Mouse (Mus musculus) left cerebral cortex, postnatal 4 days (tissue): ENCODE data around the gene Slc27a3. TPM values are rescaled to one million over a fixed set of nuclear protein-coding genes. Genes with fewer than 3 reads are reported as not detected.
A peak's percentile ranks its signal among the peaks of the same experiment; 100 is the strongest.

Experiments
- DNase-seq: peaks from one replicate; pipeline ENCODE4 v3.0.0-alpha.2; 2022
- intact Hi-C: fragments of 180-260 bp; cut with DNase I; formaldehyde crosslinking; loops from one replicate; pipeline ENCODE4 v1.15.1; 2025
- total RNA-seq, 2 experiments: library from RNA; stranded (reverse); gene quantifications; 2 replicates each; pipeline ENCODE4 v1.2.3; 2021

The Slc27a3 gene
- 10 to 100 TPM; 25.8 to 26.3 TPM for total RNA-seq

DNA sequence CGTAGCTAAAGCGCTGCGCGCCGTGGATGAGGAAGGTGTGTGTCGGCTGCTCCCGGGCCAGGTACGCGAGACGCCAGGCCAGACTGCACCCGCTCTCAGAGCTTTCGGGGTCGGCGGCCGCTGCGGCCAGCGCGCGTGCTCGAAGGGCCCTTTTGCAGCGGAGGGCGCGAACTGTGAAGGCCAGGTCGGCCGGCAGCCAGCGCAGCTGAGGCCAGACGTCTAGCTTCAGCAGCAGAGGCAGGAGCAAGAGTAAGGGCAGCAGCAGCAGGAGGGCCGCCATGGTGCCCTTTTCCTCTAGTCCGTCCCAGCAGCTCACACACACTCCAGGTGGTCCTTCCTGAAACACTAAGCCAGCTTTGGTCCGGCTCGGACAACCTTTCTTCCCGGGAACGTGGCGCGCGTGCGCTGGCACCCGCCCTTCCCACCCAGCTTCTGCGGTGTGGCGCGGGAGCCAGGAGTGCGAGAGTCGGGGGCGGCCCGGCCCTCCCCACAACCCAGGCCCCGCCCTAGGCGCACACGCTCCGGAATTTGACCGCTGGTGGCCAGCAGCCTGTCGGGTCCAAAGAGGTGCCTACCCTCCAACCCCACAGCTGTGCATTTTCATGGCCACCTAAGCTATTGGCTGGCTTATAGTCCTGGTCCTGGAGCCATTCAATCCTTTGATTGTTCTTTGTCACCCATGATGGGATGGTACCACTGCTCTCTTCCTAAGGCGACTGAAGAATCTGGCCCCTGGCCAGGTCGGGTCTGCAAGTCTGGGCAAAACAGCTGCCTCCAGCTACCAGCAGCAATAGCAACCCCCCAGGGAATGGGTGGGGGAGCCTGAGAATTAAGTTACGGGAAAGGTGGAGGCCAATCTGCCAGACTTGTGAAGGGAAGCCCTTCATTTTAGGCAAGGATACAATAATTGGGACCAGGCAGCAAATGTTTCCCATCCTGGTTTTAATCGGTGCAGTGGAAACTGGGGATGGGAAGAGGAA, at the start of gene Slc27a3:
Gene Slc27a3 (minus strand): TSS at position 428 of the 980 bp plus-strand sequence.
- peak; percentile 70 for DNase-seq
- intact Hi-C loops, result no loop called here

DNA sequence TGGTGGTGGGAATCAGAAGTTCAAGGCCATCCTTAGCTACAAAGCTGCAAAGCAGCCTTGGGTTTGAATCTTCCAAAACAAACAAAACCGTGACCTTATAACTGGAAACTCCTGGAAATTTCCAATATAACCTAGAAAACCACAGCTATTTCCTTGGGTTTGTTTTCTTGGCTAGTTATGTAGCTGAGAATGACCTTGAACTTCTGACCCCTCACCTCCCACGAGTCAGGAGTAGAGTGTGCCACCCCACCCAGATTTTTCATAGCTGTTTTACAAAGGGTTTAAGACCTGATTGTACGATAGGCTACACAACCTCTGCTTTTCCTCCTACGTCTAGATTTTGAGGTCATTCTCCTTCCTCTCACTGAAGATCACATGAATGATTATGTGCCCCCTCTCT, 47.4 kb upstream of the Slc27a3 start:
- intact Hi-C loops, result no loop called here
- no peak for DNase-seq

DNA sequence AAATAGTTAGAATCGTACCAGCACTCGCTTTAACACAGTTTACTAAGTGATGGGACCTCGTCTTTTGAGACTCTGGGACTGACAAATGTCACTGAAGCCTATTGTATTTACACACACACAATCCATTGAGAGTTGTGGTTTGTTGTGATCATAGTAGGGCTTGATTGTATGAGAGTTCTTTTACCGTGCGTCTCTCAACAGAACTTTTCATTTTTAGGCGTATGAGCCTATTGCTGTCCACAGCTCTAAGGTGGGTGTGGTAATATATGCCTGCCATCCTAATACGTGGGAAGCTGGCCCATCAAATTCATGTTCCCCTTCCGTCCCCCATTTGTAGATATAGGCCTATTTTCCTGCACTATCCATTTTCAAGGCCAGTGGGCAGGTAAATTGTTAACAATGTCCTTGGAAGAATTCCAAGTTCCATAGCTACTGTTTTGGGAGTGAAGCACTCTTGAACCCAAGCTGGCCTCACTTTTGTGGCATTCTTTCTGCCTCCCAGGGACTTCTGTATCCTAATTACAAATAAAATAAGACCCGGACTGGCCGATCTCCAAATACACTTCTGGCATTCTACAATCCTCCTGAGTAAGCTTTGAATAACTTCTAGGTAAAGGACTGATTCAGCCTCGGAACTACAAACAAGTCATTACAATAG, 44.5 kb upstream of the Slc27a3 start:
- intact Hi-C loops, result loop anchor here (5.0 kb wide), 1 partner anchor 43 kb away; the partner anchor contains the start of gene Ilf2
- DNase-seq, result no peak

GRCm38 (mm10) chr3:90433381-90434020, 43.8 kb upstream of the Slc27a3 start, which contains the start of gene Ints3:
Ints3 (minus strand) TSS chr3:90433622.
- DNase-seq, result peak; percentile 99
- intact Hi-C loops, result loop anchor here (5.0 kb wide), 1 partner anchor 44 kb away; the partner anchor contains the start of gene Ilf2

DNA sequence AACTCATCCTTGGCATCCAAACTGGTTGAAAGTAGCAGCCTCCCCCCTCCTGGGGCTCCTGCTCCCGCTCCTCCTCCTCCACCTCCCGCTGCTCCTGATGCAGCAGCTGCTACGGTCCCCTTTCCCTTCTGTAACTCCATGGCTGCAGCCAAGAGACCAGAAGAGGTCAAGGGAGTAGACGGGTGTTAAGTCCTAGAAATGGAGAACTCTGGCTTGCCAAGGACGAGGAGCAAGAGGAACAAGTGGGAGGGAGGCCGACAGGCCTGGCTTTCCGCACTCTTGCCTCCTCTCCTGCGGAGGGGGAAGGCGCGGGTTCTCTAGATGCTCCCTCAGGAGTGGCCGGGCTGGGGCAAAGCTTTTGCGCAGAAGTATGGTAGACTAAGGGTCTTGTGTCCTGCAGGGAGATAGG, 43.1 kb upstream of the Slc27a3 start:
- intact Hi-C loops, result loop anchor here (5.0 kb wide), 1 partner anchor 44 kb away; the partner anchor contains the start of gene Ilf2
- peak; percentile 48 for DNase-seq

GRCm38 (mm10) chr3:90432348-90432747, 42.6 kb upstream of the Slc27a3 start:
- intact Hi-C loops, result loop anchor here (5.0 kb wide), 1 partner anchor 45 kb away; the partner anchor contains the start of gene Ilf2
- DNase-seq, result no peak

DNA sequence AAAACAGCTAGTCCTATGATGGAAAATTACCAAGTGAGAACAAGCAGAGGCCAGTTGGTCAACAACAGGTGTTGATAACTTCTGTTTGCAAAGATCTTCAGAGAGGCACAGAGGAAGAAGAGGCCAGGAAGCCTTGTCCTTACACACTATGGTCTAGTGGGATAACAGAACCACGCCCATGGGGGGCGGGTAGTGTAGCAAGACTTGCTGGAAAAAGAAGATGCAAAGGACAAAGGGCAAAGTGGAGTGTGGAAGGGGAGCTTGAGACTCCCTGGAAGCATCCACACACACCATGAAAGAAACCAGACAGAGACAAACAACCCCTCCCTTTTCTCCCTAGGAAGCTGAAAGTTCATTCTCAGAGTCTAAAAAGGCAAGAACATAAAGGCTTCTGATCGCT, 39.8 kb upstream of the Slc27a3 start:
- DNase-seq, result no peak
- intact Hi-C loops, result loop anchor here (5.0 kb wide), 1 partner anchor 38 kb away; the partner anchor contains the start of gene Npr1

DNA sequence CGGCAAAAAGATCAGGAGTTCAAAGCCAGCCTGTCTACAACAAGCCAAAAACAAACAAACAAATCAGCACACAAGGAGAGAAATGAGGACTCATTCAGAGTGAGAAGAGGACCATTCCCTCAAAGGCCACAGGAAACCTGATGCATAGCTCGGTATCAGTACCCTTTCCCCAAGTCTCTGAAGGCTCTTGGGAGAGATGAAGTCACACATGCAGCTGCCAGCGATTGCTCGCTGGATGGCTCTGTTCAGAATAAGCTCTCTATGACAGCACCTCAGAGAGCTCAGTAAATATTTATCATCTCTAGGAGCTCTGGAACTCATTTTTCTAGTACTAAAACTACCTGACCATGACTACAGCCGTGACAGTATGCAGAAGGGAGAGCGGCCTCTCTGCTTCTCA, 38.4 kb upstream of the Slc27a3 start:
- intact Hi-C loops, result loop anchor here (5.0 kb wide), 1 partner anchor 39 kb away; the partner anchor contains the start of gene Npr1
- no peak for DNase-seq

- DNase-seq, result no peak
- intact Hi-C loops, result loop anchor here (5.0 kb wide), 1 partner anchor 40 kb away; the partner anchor contains the start of gene Npr1
These were observed 37.8 kb upstream of the Slc27a3 start for GRCm38 (mm10) chr3:90427574-90427973.

DNA sequence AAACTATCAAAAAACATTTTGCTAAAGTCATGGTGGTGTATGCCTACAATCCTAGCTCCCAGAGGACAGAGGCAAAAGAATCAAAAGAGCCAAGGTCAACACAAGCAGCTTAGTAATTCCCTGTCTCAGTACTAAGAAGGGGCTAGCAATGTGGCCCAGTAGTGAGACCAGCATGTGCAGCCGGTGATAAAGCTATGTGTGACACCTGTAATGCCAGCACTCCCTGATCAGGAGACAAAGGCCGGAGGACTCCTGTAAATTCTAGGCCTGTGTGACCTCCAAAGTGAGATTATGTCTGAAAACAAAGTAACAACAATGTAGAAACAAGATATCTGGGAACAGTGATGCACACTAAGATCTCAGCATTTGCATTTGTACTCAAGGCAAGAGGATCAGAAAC, 35.8 kb upstream of the Slc27a3 start:
- DNase-seq, result no peak
- intact Hi-C loops, result loop anchor here (5.0 kb wide), 1 partner anchor 42 kb away; the partner anchor contains the start of gene Npr1

DNA sequence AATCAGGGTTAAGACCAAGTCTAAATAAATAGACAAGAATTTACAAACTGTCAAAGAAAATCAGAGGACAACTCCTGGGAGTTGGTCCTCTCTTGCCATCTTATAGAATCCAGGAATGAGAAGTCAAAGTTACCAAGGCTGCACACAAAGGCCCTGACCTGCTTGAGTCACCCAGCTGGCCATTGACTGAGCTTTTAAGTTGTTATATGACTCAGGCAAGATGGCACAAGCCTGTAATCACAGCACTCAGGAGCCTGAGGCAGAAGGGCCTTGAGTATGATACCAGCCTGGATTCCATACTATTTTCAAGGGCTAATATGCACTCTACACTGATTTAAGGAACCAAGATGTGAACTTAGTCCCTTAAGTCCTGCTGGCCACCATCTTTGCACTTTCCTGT, 33.8 kb upstream of the Slc27a3 start:
- DNase-seq, result no peak
- intact Hi-C loops, result no loop called here

GRCm38 (mm10) chr3:90420696-90421095, 31.0 kb upstream of the Slc27a3 start:
- no peak for DNase-seq
- intact Hi-C loops, result no loop called here

GRCm38 (mm10) chr3:90413011-90413396, 23.3 kb upstream of the Slc27a3 start:
- DNase-seq, result no peak
- intact Hi-C loops, result loop anchor here (5.0 kb wide), 1 partner anchor 54 kb away; the partner anchor contains the start of gene Npr1

GRCm38 (mm10) chr3:90412312-90413010, 22.7 kb upstream of the Slc27a3 start:
- peak; percentile 69 for DNase-seq
- intact Hi-C loops, result loop anchor here (5.0 kb wide), 1 partner anchor 55 kb away; the partner anchor contains the start of gene Npr1

GRCm38 (mm10) chr3:90408721-90409120, 19.0 kb upstream of the Slc27a3 start:
- intact Hi-C loops, result no loop called here
- DNase-seq, result no peak

GRCm38 (mm10) chr3:90406414-90406813, 16.7 kb upstream of the Slc27a3 start:
- intact Hi-C loops, result no loop called here
- no peak for DNase-seq

DNA sequence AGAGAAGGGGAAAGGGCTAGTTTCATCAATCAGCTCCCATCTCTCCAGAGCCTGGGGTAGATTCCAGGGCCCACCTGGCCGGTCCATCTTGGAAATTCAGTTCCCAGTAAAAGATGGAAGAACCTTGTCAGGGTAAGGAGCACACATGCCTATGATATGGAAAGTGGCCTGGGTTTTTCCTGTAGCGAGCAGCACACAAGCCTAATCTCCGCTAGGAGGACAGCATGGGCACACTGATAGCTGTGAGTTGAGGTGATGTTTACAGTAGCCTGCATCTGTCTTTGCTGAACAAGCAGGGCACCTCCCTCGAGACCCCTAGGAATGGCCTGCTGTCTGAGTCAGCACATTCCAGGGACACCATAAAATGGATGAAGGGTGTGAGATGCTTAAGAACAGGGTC, 14.9 kb upstream of the Slc27a3 start:
- intact Hi-C loops, result no loop called here
- no peak for DNase-seq

DNA sequence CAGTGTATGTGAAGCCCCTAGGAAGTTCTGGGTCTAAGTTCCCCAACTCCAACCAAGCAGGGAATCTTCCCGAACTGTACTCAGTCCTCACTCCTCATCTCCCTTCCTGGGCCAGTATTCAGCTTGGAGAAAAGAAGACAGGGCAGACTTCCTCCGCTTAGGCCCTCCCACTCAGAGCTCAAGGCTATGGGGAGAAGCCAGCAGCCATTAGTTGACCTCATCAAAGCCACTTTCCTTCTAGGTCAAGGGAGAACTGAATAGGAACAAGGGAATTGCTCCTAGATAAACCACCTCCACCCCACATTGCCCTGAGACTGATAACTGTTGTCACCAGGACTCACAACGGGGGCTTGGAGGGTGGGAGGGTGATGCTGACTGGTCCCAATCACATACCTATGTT, 14.4 kb upstream of the Slc27a3 start:
- no peak for DNase-seq
- intact Hi-C loops, result no loop called here

GRCm38 (mm10) chr3:90400993-90401392, 11.3 kb upstream of the Slc27a3 start:
- intact Hi-C loops, result no loop called here
- DNase-seq, result no peak

DNA sequence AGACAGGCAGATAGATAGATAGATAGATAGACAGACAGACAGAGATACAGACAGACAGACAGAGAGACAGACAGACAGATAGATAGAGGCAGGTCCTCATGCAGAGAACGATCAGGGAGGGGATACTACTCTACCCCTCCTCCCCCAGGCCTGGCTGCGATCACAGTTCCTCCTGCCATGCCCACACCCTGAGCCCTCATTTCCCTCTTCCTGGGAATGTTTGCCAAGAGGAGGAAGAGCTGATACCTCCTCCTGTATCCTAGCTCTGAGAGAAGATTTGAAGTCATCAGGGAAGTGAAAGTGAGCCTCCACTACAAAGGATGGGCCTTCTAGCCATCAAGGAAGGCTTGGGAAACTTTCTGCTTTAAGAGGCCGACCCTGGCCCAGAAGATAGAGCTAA, 5.9 kb upstream of the Slc27a3 start:
- no peak for DNase-seq
- intact Hi-C loops, result no loop called here
